Mouse (Mus musculus) kidney, postnatal 10 days (tissue): ENCODE results near the gene Foxr2.

Source experiments
- DNase-seq: peaks from one replicate; pipeline ENCODE4 v3.0.0; 2021; ENCODE audit warnings: mixed read lengths

Foxr2 gene

DNA sequence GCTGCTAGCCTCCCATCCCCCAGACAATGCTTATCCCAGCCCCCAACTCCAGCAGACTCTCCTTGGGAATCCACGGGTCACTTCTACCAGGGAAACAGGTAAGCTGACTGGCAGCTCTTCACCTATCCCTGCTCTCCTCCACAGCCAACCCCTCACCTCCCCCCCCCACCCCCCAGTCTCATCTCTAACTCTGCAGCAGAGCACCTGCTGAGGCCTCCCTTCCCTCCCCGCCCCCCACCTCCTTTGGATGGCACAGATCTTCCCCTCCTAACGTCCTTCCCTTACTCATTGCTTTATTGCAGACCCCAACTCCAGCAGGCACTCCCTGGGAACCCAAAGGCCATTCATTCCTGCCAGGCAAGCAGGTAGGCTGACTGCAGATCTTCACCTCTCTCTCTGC is at the start of gene Foxr2:
Foxr2 (plus strand) TSS at position 301 of the 400 bp plus-strand sequence.
- no peak for DNase-seq

DNA sequence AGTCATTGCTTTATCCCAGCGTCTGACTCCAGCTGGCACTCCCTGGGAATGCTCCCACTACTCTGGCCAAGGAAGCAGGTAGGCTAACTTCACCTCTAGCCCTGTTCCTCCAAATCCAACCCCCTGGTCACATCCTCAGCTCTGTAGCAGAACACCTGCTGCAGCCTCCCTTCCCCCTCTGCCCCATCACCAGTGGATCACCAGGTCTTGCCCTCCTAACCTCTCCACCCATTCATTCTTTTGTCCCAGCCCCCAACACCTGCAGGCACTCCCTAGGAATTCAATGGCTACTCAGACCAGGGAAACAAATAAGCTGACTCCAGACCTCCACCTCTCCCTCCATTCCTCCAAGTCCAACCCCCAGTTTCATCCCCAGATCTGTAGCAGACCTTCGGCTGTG is 427 bp downstream of the Foxr2 start:
- DNase-seq, result no peak

DNA sequence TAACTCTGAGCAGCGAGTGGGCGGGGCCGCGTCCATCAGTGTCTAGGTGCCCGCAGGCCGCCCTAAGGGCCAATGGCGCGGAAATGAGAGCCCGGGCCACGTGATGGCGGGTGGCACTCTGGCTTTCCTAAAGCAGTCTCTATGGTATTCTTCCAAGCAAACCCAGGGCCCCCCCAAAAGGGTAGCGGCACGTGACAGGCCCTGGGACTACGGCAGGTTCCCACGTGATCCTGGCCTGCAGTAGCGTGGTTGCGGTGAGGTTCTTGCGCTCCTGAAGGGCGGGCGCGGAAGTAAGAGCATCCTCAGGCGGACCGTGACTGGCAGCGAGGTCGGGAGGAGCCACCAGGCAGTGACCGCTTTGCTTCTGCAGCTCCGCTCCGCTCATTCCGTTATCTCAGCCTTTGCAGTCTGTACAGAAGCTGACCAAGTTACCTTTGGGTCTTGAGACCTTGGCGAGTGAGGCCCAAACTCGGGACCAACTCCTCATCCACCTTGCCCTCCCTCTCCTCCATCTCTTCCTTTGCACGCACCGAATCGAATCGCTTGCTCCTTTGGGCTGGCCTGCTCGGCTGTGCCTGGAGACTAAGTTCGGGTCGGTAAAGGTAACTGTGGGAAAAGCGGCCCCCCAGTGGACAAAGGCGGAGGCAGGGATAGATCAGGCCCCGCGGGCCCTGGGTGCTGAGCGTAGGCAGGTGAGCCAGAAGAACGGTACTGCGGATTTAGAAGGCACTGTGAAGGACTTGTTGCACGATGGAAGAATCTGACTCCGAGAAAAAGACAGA is 21.3 kb downstream of the Foxr2 start, which contains the start of gene Rragb:
Rragb (plus strand) TSS at position 248 of the 782 bp plus-strand sequence.
- DNase-seq, result peak; percentile 74

DNA sequence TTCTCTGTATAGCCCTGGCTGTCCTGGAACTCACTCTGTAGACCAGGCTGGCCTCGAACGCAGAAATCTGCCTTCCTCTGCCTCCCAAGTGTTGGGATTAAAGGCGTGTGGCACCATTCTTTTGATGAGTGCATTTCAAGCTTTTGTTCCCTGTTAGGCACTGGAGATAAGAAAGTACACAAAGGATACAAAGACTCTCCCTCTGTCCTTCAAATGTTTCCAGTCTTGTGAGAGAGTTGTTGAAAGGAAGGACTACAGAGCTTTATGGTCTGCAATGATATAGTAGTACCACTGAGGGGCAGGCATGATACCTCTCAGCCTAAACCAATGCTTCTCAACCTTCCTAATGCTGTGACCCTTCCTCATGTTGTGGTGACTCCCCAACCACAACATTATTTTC is 24.1 kb downstream of the Foxr2 start:
- DNase-seq, result no peak

DNA sequence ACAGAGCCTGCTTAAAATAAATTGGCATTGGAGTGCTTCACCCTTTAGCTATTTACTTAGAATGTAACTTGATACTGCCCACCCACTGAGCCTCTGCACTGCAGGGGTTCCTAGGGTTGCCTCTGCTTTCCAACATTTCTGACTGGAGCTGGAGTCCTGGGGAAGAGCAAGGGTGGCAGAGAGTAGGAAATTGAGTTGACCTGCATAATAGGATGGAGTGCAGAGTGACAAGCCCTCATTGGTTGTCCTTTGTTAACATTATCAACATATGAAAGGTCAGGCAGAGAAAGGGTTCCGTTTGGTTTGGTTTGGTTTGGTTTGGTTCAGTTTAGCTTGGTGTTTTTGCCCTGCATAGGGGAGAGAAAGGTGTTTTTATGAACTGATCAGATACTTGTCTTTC is 33.2 kb downstream of the Foxr2 start:
- DNase-seq, result no peak

DNA sequence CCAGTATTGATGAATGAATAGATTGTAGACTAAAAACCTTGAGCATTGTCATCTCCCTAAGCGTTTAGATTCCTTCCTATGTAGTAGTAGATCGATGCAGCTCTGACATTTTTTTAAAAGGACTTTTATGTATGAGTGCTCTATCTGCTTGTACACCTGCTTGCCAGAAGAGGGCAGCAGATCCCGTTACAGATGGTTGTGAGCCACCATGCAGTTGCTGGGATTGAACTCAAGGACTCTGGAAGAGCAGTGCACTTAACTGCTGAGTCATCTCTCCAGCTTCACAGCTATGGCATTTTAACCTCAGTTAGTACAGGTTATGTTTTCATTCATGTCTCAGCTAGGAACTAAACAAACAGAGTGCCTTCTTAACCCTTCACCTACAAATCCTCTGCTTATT is 36.7 kb downstream of the Foxr2 start:
- DNase-seq, result peak; percentile 33

DNA sequence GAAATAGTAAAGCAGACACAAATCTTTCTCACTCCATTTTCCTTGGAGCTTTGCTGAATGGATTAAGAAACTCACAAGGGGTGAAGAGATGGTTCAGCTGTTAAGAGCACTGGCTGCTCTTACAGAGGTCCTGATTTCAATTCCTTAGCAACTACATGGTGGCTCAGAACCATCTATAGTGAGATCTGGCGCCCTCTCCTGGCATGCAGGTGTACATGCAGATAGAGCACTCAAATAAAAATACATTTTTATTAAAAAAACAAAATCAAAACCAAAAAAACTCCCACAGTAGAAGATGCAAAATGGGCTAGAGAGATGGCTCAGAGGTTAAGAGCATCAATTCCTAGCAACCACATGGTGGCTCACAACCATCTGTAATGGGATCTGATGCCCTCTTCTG is 56.2 kb downstream of the Foxr2 start:
- DNase-seq, result peak; percentile 12

DNA sequence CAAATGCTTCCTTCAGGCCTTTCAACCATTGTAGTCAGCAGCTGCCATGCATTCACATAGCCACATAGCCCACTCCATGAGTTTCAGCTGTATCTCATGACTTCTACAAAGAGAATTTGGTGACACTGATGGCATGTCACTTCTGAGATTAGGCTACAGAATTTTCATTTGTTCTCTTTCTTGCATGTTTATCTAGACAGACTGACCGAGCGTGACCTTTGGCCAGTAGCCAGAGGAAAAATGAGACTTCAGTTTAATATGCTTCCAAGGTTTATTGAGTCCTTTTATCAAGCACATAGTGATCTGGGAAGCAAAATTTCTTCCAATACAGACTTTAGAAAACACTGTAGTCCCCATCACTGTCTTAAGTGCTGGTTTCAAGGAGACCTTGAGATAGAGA is 63.6 kb downstream of the Foxr2 start:
- no peak for DNase-seq
